Mouse (Mus musculus) brain, adult 2 months (tissue): Measurements from ENCODE around the gene Tollip.
"Not testable (repeated sequence)": the region's sequence is repeated elsewhere in the genome, so short reads cannot be mapped to it uniquely, and the experiment has no call there.

Experiments used
- DNase-seq: peaks from one replicate; pipeline ENCODE4 v3.0.0; 2011; ENCODE audit warnings: low read depth, low spot score

The Tollip gene

GRCm38 (mm10) chr7:141934128-141934898, 16.0 kb upstream of the Tollip start:
- DNase-seq: no peak

- peak; percentile 88 for DNase-seq
Observed at GRCm38 (mm10) chr7:141928642-141929041, 10.3 kb upstream of the Tollip start.

- peak; percentile 86 for DNase-seq
Observed at GRCm38 (mm10) chr7:141924917-141925316, 6.6 kb upstream of the Tollip start.

GRCm38 (mm10) chr7:141924121-141924520, 5.8 kb upstream of the Tollip start:
- DNase-seq: not testable (repeated sequence)

- no peak for DNase-seq
Observed at GRCm38 (mm10) chr7:141911305-141911704, 7.0 kb downstream of the Tollip start.

GRCm38 (mm10) chr7:141908591-141908990, 9.7 kb downstream of the Tollip start:
- peak; percentile 68 for DNase-seq

GRCm38 (mm10) chr7:141902791-141903190, 15.5 kb downstream of the Tollip start:
- DNase-seq: peak; percentile 83

- DNase-seq: peak; percentile 99
Observed at GRCm38 (mm10) chr7:141902269-141902729, 16.0 kb downstream of the Tollip start.

- DNase-seq: no peak
Observed at GRCm38 (mm10) chr7:141901825-141902224, 16.5 kb downstream of the Tollip start.

- DNase-seq: peak; percentile 50
Observed at GRCm38 (mm10) chr7:141892151-141892550, 26.2 kb downstream of the Tollip start.

GRCm38 (mm10) chr7:141878813-141879212, 39.5 kb downstream of the Tollip start:
- no peak for DNase-seq

- peak; percentile 39 for DNase-seq
Observed at GRCm38 (mm10) chr7:141874891-141875290, 43.4 kb downstream of the Tollip start.

GRCm38 (mm10) chr7:141870553-141870952, 47.8 kb downstream of the Tollip start:
- DNase-seq: peak; percentile 11

- DNase-seq: no peak
Observed at GRCm38 (mm10) chr7:141869644-141870043, 48.7 kb downstream of the Tollip start.

GRCm38 (mm10) chr7:141861046-141861445, 57.3 kb downstream of the Tollip start:
- no peak for DNase-seq

- no peak for DNase-seq
Observed at GRCm38 (mm10) chr7:141840354-141840753, 78.0 kb downstream of the Tollip start.

GRCm38 (mm10) chr7:141838779-141839178, 79.5 kb downstream of the Tollip start, which contains the start of gene Muc5b:
TSS of gene Muc5b (plus strand) at chr7:141839070.
- no peak for DNase-seq

GRCm38 (mm10) chr7:141836423-141836822, 81.9 kb downstream of the Tollip start:
- DNase-seq: no peak

GRCm38 (mm10) chr7:141835941-141836340, 82.4 kb downstream of the Tollip start:
- no peak for DNase-seq
